18 mouse cellular contexts compared by ENCODE assay signal in genomic region chrX:159689785-159690416, GRCm38 (mm10).
A peak's percentile ranks its signal among the peaks of the same experiment; 100 is the strongest.
DNase-seq lines count a peak whose midpoint lies in the region; ATAC-seq and TF ChIP-seq lines count a peak whose summit lies in the region.
"Had no signal": no experiment of that assay in that cellular context is flagged by ENCODE, and none has a peak within 500 bp of the region (broad histone marks: within the 10 kb centered on the region; RNA-seq: fewer than 3 reads in every experiment).

No protein-coding gene starts in this region.

- no peaks in the 10 kb centered on the region for H3K9me3 ChIP-seq in liver, embryonic 13.5 days (replicated peaks)
- H3K9me3 ChIP-seq in liver, embryonic 11.5 days (ENCODE audit: control insufficient read depth, low read length), result no peaks in the 10 kb centered on the region
- no peaks in the 10 kb centered on the region for H3K9me3 ChIP-seq in liver, postnatal 0 days (ENCODE audit: low read length)
- H3K9me3 ChIP-seq: heart, embryonic 12.5 days; limb, embryonic 15.5 days had no signal

- H3K27ac ChIP-seq in liver, embryonic 13.5 days, result no peak overlapping the region
- no peak overlapping the region for H3K27ac ChIP-seq in liver, embryonic 11.5 days (ENCODE audit: low read depth, low read length)
- no peak overlapping the region for H3K27ac ChIP-seq in liver, postnatal 0 days (ENCODE audit: low read depth)
- H3K27ac ChIP-seq in heart, adult 2 months, result no peak overlapping the region
- H3K27ac ChIP-seq: hindbrain, postnatal 0 days; limb, embryonic 15.5 days had no signal

- peak; percentile 77 for ATAC-seq in liver, embryonic 13.5 days (ENCODE audit: low read depth)
- ATAC-seq in liver, embryonic 11.5 days (replicated peaks; ENCODE audit: low FRiP score), result no peak
- peak; percentile 52 for ATAC-seq in CD4-positive, CD25-positive, alpha-beta regulatory T cell, adult 4 months
- ATAC-seq in liver, postnatal 0 days, result no peak
- ATAC-seq: hindbrain, postnatal 0 days; Patski had no signal

- H3K79me2 ChIP-seq in heart, adult 2 months (replicated peaks; ENCODE audit: control insufficient read depth, insufficient read depth, low read length), result no peaks in the 10 kb centered on the region

- peaks cover 5% of the 10 kb centered on the region; the same call in 1 of the 2 replicates for H3K4me1 ChIP-seq in liver, embryonic 13.5 days (replicated peaks)
- no peaks in the 10 kb centered on the region for H3K4me1 ChIP-seq in liver, embryonic 11.5 days (replicated peaks; ENCODE audit: control insufficient read depth, insufficient read depth, low read length)
- H3K4me1 ChIP-seq in liver, postnatal 0 days (ENCODE audit: insufficient read depth), result no peaks in the 10 kb centered on the region
- H3K4me1 ChIP-seq in heart, adult 2 months (ENCODE audit: control insufficient read depth, insufficient read depth, low read length), result no peaks in the 10 kb centered on the region
- H3K4me1 ChIP-seq: heart, embryonic 12.5 days; limb, embryonic 15.5 days had no signal

- 36% methylated on average over 10 of the region's 10 CpGs for WGBS in liver, embryonic 13.5 days (ENCODE audit: insufficient replicate concordance)
- WGBS in liver, embryonic 11.5 days, result 57% methylated on average over 10 of the region's 10 CpGs
- 31% methylated on average over 10 of the region's 10 CpGs for WGBS in liver, postnatal 0 days (ENCODE audit: insufficient replicate concordance)
- 60% methylated on average over 10 of the region's 10 CpGs for WGBS in heart, adult 2 months

- DNase-seq in liver, embryonic 13.5 days, result no peak
- DNase-seq in liver, embryonic 11.5 days (ENCODE audit: low spot score), result no peak
- peak; percentile 9 for DNase-seq in brain, adult 2 months (ENCODE audit: low read depth, low spot score)
- no peak for DNase-seq in liver, postnatal 0 days
- DNase-seq in heart, adult 2 months, result no peak
- no peak for DNase-seq in spleen, adult 12 weeks (ENCODE audit: low spot score)
- no peak for DNase-seq in kidney, adult 8-10 months
- DNase-seq: cerebellum, adult 2 months; heart, postnatal 36 days; lung, postnatal 10 days; right cerebral cortex, adult 18-20 months had no signal

- H3K36me3 ChIP-seq in liver, embryonic 13.5 days, result no peaks in the 10 kb centered on the region
- H3K36me3 ChIP-seq in liver, embryonic 11.5 days (ENCODE audit: control insufficient read depth, insufficient read depth, low read length), result no peaks in the 10 kb centered on the region
- no peaks in the 10 kb centered on the region for H3K36me3 ChIP-seq in liver, postnatal 0 days (replicated peaks; ENCODE audit: insufficient read depth, low read length)
- no peaks in the 10 kb centered on the region for H3K36me3 ChIP-seq in heart, adult 2 months (ENCODE audit: control insufficient read depth, insufficient read depth, low read length)
- H3K36me3 ChIP-seq: heart, embryonic 12.5 days; limb, embryonic 15.5 days had no signal

- H3K4me2 ChIP-seq in liver, embryonic 13.5 days, result no peak overlapping the region
- no peak overlapping the region for H3K4me2 ChIP-seq in liver, embryonic 11.5 days
- no peak overlapping the region for H3K4me2 ChIP-seq in liver, postnatal 0 days (ENCODE audit: low read depth, low read length)
- H3K4me2 ChIP-seq: heart, embryonic 12.5 days; limb, embryonic 15.5 days; midbrain, embryonic 11.5 days had no signal

- no peak for TF ChIP-seq POLR2A in heart, adult 2 months (IDR thresholded peaks at IDR 0.05; ENCODE audit: insufficient read depth, low read depth, low read length)

- no peak for TF ChIP-seq CTCF in liver, postnatal 0 days (IDR thresholded peaks at IDR 0.05; ENCODE audit: low read depth)
- TF ChIP-seq CTCF in heart, adult 2 months (IDR thresholded peaks at IDR 0.05), result no peak

- H3K9ac ChIP-seq in liver, embryonic 13.5 days, result no peak overlapping the region
- no peak overlapping the region for H3K9ac ChIP-seq in liver, embryonic 11.5 days (ENCODE audit: low read depth, low read length)
- H3K9ac ChIP-seq in liver, postnatal 0 days (replicated peaks), result no peak overlapping the region
- no peak overlapping the region for H3K9ac ChIP-seq in heart, adult 2 months (ENCODE audit: low read depth, low read length)
- H3K9ac ChIP-seq: heart, embryonic 12.5 days; limb, embryonic 15.5 days had no signal

- H3K4me3 ChIP-seq in liver, embryonic 13.5 days (replicated peaks), result no peak overlapping the region
- H3K4me3 ChIP-seq in liver, embryonic 11.5 days (ENCODE audit: low read depth, low read length), result no peak overlapping the region
- no peak overlapping the region for H3K4me3 ChIP-seq in liver, postnatal 0 days (ENCODE audit: low read depth, low read length)
- H3K4me3 ChIP-seq in heart, adult 2 months, result no peak overlapping the region
- H3K4me3 ChIP-seq: erythroblast, embryonic 14.5 days; heart, embryonic 12.5 days; limb, embryonic 15.5 days had no signal

- intact Hi-C loops in heart, adult 2 months (cut with DNase I), result no loop called here

- peak; percentile 41; the same call in 1 of the 2 replicates for TF ChIP-seq EP300 in liver, postnatal 0 days (IDR thresholded peaks at IDR 0.05; ENCODE audit: low read depth)
- no peak for TF ChIP-seq EP300 in heart, adult 2 months (IDR thresholded peaks at IDR 0.05; ENCODE audit: insufficient read depth, low read depth, low read length)

- no peaks in the 10 kb centered on the region for H3K27me3 ChIP-seq in liver, embryonic 13.5 days
- H3K27me3 ChIP-seq in liver, embryonic 11.5 days (replicated peaks; ENCODE audit: control insufficient read depth, insufficient read depth, low read length), result no peaks in the 10 kb centered on the region
- no peaks in the 10 kb centered on the region for H3K27me3 ChIP-seq in liver, postnatal 0 days (ENCODE audit: insufficient read depth, low read length)
- H3K27me3 ChIP-seq in heart, adult 2 months (ENCODE audit: control insufficient read depth, insufficient read depth, low read length), result no peaks in the 10 kb centered on the region
- H3K27me3 ChIP-seq: heart, embryonic 12.5 days had no signal

Comparison
In these comparisons a context has a peak if more than half of its experiments do, and no peak if none do; other contexts are left out.
1. ATAC-seq: peak in liver, embryonic 13.5 days (single experiment) and CD4-positive, CD25-positive, alpha-beta regulatory T cell, adult 4 months (single experiment); none in liver, embryonic 11.5 days (single experiment) and liver, postnatal 0 days (single experiment).